Mouse (Mus musculus) liver, embryonic 14.5 days (tissue): Measurements from ENCODE around the gene Wasf1. TPM values are rescaled to one million over a fixed set of nuclear protein-coding genes. Genes with fewer than 3 reads are reported as not detected.

Experiments used
- ATAC-seq: fragments of 200-750 bp; cut with Nextera tagmentation; 2 replicates; pipeline ENCODE4 v1.8.0; 2017; ENCODE audit warnings: moderate number of reproducible peaks, mild to moderate bottlenecking, moderate library complexity; ENCODE audit not compliant: insufficient read depth
- DNase-seq, 3 experiments: peaks; one replicate each; pipeline ENCODE4 v3.0.0-alpha.2; 2012 to 2013; ENCODE audit warnings: low read depth in 3 of 3, low spot score in 3 of 3
- H3K27ac ChIP-seq: fragments of 300-500 bp; sonication (generic); 2 replicates; pipeline ENCODE4 v1.5.1; 2014; ENCODE audit warnings: moderate library complexity, mild to moderate bottlenecking, control low read depth, inconsistent platforms
- H3K27me3 ChIP-seq: fragments of 300-500 bp; sonication (generic); 2 replicates; pipeline ENCODE4 v1.6.1; 2014; ENCODE audit warnings: mild to moderate bottlenecking, low read length, moderate library complexity; ENCODE audit not compliant: control insufficient read depth, insufficient read depth
- H3K36me3 ChIP-seq: fragments of 300-500 bp; sonication (generic); replicated peaks from 2 replicates; pipeline ENCODE4 v1.6.1; 2014; ENCODE audit warnings: low read depth; ENCODE audit not compliant: control insufficient read depth, insufficient read depth
- H3K4me1 ChIP-seq, 2 experiments: fragments of 200-500 bp in 1 of 2; fragments of 300-500 bp in 1 of 2; sonication (generic) in 1 of 2; replicated peaks; 2 replicates each; pipeline ENCODE4 v1.6.1; 2012 to 2014; ENCODE audit warnings: antibody characterized with exemption in 1 of 2, inconsistent platforms in 1 of 2, low read length in 1 of 2; ENCODE audit not compliant: control insufficient read depth in 2 of 2, insufficient read depth in 2 of 2
- H3K4me2 ChIP-seq: fragments of 300-500 bp; sonication (generic); 2 replicates; pipeline ENCODE4 v1.6.1; 2014; ENCODE audit warnings: low read depth, mild to moderate bottlenecking, control low read depth, moderate library complexity
- H3K4me3 ChIP-seq, 2 experiments: fragments of 200-500 bp in 1 of 2; fragments of 300-500 bp in 1 of 2; sonication (generic) in 1 of 2; 2 replicates each; pipeline ENCODE4 v1.5.1; 2012 to 2014; ENCODE audit warnings: low read depth in 2 of 2, low read length in 2 of 2, mild to moderate bottlenecking in 2 of 2, control low read depth in 1 of 2, inconsistent platforms in 1 of 2, moderate library complexity in 1 of 2; ENCODE audit not compliant: insufficient read depth in 1 of 2
- H3K9ac ChIP-seq: fragments of 300-500 bp; sonication (generic); replicated peaks from 2 replicates; pipeline ENCODE4 v1.6.1; 2014; ENCODE audit warnings: mild to moderate bottlenecking, control low read depth, moderate library complexity
- H3K9me3 ChIP-seq: fragments of 300-500 bp; sonication (generic); 2 replicates; pipeline ENCODE4 v1.6.1; 2016; ENCODE audit warnings: low read length, mixed read lengths; ENCODE audit not compliant: control insufficient read depth
- CTCF ChIP-seq: IDR thresholded peaks from 2 replicates; pipeline ENCODE4 v1.5.1; 2016; ENCODE audit warnings: antibody characterized with exemption, low read depth, control low read depth
- EP300 ChIP-seq: IDR thresholded peaks from 2 replicates; pipeline ENCODE4 v1.6.1; 2016; ENCODE audit warnings: antibody characterized with exemption, low read depth
- WGBS: fragments of 180-500 bp; shearing (Covaris S2); extraction: QIAGEN DNeasy Blood & Tissue Kit; methylation state at CpG from one replicate; pipeline ENCODE4 v1.1.7; 2014; ENCODE audit not compliant: insufficient replicate concordance; 5-methylcytosine and 5-hydroxymethylcytosine counted together
- polyA plus RNA-seq, 2 experiments: library from polyadenylated mRNA; depleted of rRNA in 1 of 2; stranded (reverse) in 1 of 2; unstranded in 1 of 2; fragments of >200 nt; fragmentation: Nextera tagmentation in 1 of 2; extraction: Ambion mirVana in 1 of 2; gene quantifications; 2 replicates each; pipeline versions ENCODE4 v1.2.1 to v1.2.3; 2012 to 2014

Wasf1 gene
- polyA plus RNA-seq, 2 experiments = 0.61 to 0.67 TPM

- ATAC-seq = no peak
- H3K36me3 ChIP-seq = peaks cover 6% of the 10 kb centered on the region
Measured at GRCm38 (mm10) chr10:40847176-40847874, 36.0 kb upstream of the Wasf1 start.

GRCm38 (mm10) chr10:40850644-40851043 is 32.6 kb upstream of the Wasf1 start:
- Histone ChIP-seq H3K4me2 (no peak overlapping the region), H3K9ac (no peak overlapping the region), H3K4me1 (no peaks in the 10 kb centered on the region), H3K4me3 (no peak overlapping the region), H3K27ac (no peak overlapping the region), H3K9me3 (no peaks in the 10 kb centered on the region), H3K27me3 (no peaks in the 10 kb centered on the region), H3K36me3 (peaks cover 6% of the 10 kb centered on the region; the same call in 1 of the 2 replicates)
- DNase-seq (peak in 1 of 3 experiments; percentile 18), ATAC-seq (no peak)
- 52% methylated on average over 2 of the region's 2 CpGs for WGBS
- TF ChIP-seq CTCF (no peak), EP300 (no peak)

More at GRCm38 (mm10) chr10:40847176-40847874, 36.0 kb upstream of the Wasf1 start:
- no peak overlapping the region for H3K4me3 ChIP-seq
- WGBS = 82% methylated on average over 10 of the region's 10 CpGs
- H3K4me1 ChIP-seq = no peaks in the 10 kb centered on the region
- H3K9me3 ChIP-seq = no peaks in the 10 kb centered on the region
- no peak overlapping the region for H3K4me2 ChIP-seq
- no peak overlapping the region for H3K9ac ChIP-seq
- H3K27ac ChIP-seq = no peak overlapping the region
- H3K27me3 ChIP-seq = no peaks in the 10 kb centered on the region
- no peak for TF ChIP-seq EP300
- no peak for TF ChIP-seq CTCF
- DNase-seq = no peak

DNA sequence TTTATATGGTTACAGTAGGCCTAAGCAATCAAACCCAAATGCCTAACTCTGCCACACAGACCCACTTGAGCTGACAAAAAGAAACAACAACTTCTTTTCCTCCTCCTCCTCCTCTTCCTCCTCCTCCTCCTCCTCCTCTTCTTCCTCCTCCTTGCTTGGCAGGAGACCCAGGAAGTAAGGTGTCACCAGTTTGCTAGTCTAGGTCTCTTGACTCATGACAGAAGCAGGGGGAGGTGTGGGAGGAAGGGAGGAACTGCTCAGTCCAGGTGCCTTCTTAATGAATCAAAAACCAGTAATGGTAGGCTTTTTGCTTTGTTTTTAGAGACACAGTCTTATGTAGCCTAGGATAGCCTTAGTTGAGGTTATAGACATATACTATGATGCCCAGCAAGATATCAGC is 32.1 kb upstream of the Wasf1 start:
- H3K4me3 ChIP-seq = no peak overlapping the region
- H3K4me1 ChIP-seq = no peaks in the 10 kb centered on the region
- peaks cover 6% of the 10 kb centered on the region; the same call in 1 of the 2 replicates for H3K36me3 ChIP-seq
- ATAC-seq (no peak), DNase-seq (no peak)
- H3K27me3 ChIP-seq = no peaks in the 10 kb centered on the region
- TF ChIP-seq CTCF (no peak), EP300 (no peak)
- no peak overlapping the region for H3K4me2 ChIP-seq
- no peaks in the 10 kb centered on the region for H3K9me3 ChIP-seq
- H3K27ac ChIP-seq = no peak overlapping the region
- H3K9ac ChIP-seq = no peak overlapping the region

DNA sequence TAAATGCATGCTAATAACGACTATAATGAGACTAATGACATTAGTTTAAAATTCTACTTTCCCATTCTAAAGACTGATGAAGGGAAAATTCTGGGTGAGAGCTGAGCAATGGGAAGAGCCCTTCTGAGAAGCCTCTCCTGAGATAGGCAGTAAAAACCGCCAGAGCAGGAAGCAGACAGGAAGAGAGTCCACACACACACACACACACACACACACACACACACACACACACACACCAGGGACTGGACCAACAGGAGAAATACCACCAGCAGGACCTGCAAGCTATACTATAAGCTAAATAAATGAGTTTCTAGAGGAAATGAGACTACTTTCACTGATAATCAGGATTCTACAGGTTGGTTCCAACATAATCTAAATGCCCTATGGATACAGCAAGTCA is 27.7 kb upstream of the Wasf1 start:
- whole genome bisulfite sequencing = 51% methylated on average over 2 of the region's 2 CpGs
- Histone ChIP-seq H3K36me3 (no peaks in the 10 kb centered on the region), H3K4me1 (no peaks in the 10 kb centered on the region), H3K9ac (no peak overlapping the region), H3K4me2 (no peak overlapping the region), H3K27me3 (no peaks in the 10 kb centered on the region), H3K27ac (no peak overlapping the region), H3K9me3 (no peaks in the 10 kb centered on the region), H3K4me3 (no peak overlapping the region)
- no peak for ATAC-seq
- TF ChIP-seq CTCF (no peak), EP300 (no peak)
- no peak for DNase-seq

DNA sequence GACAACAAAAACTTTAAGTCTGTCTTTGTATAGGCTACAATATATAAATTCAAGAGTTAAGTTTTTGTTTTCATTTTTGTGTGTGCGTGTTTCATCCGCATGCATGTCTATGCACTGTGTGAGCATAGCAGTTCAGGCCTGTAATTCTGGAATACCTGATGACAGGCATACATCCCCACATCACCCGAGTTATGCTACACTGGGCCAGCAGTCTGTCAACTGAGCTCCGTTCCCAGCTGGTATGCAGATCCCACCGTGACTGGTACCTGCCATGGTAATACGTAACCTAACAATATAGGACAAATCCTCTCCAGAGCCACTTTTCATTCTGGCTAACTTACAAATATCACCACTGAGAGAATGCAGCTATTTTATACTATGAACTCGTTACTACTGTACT is 26.6 kb upstream of the Wasf1 start:
- Histone ChIP-seq H3K4me1 (no peaks in the 10 kb centered on the region), H3K27ac (no peak overlapping the region), H3K36me3 (no peaks in the 10 kb centered on the region), H3K4me2 (no peak overlapping the region), H3K27me3 (no peaks in the 10 kb centered on the region), H3K4me3 (no peak overlapping the region), H3K9ac (no peak overlapping the region), H3K9me3 (no peaks in the 10 kb centered on the region)
- 86% methylated on average over 7 of the region's 7 CpGs for WGBS
- no peak for ATAC-seq
- TF ChIP-seq EP300 (no peak), CTCF (no peak)
- no peak for DNase-seq
